Mouse (Mus musculus) c-Kit-positive CD71-positive TER-119-positive erythroid progenitor cells, embryonic 14.5 days (primary cell): ENCODE data around the gene Rai1.

Source experiments
- DNase-seq: peaks from one replicate; pipeline ENCODE4 v3.0.0-alpha.2; 2013; ENCODE audit warnings: low spot score

Rai1 gene

GRCm38 (mm10) chr11:60104810-60105592 is at the start of gene Rai1:
Rai1 (plus strand) TSS chr11:60105013.
- DNase-seq, result peak; percentile 77

- no peak for DNase-seq
These were observed 48.3 kb upstream of the Rai1 start for GRCm38 (mm10) chr11:60056520-60056919.

- DNase-seq, result no peak
These were observed 46.8 kb upstream of the Rai1 start for GRCm38 (mm10) chr11:60057987-60058386.

- no peak for DNase-seq
These were observed 46.4 kb upstream of the Rai1 start for GRCm38 (mm10) chr11:60058441-60058840.

GRCm38 (mm10) chr11:60060026-60060425 is 44.8 kb upstream of the Rai1 start:
- DNase-seq, result no peak

- no peak for DNase-seq
These were observed 43.3 kb upstream of the Rai1 start for GRCm38 (mm10) chr11:60061504-60062006.

GRCm38 (mm10) chr11:60065267-60065666 is 39.5 kb upstream of the Rai1 start:
- DNase-seq, result no peak

- no peak for DNase-seq
These were observed 37.2 kb upstream of the Rai1 start for GRCm38 (mm10) chr11:60067646-60068045.

- no peak for DNase-seq
These were observed 36.2 kb upstream of the Rai1 start for GRCm38 (mm10) chr11:60068631-60069030.

GRCm38 (mm10) chr11:60070599-60070998 is 34.2 kb upstream of the Rai1 start:
- DNase-seq, result peak; percentile 32

- DNase-seq, result no peak
These were observed 33.6 kb upstream of the Rai1 start for GRCm38 (mm10) chr11:60071221-60071620.

- no peak for DNase-seq
These were observed 31.7 kb upstream of the Rai1 start for GRCm38 (mm10) chr11:60073121-60073520.

- DNase-seq, result no peak
These were observed 30.8 kb upstream of the Rai1 start for GRCm38 (mm10) chr11:60073936-60074502.

GRCm38 (mm10) chr11:60076183-60076582 is 28.6 kb upstream of the Rai1 start:
- DNase-seq, result no peak

- DNase-seq, result peak; percentile 76
These were observed 28.0 kb upstream of the Rai1 start for GRCm38 (mm10) chr11:60076790-60077189.

- DNase-seq, result peak; percentile 69
These were observed 20.2 kb upstream of the Rai1 start for GRCm38 (mm10) chr11:60084589-60084988.

- DNase-seq, result no peak
These were observed 18.1 kb upstream of the Rai1 start for GRCm38 (mm10) chr11:60086676-60087075.

- DNase-seq, result no peak
These were observed 15.9 kb upstream of the Rai1 start for GRCm38 (mm10) chr11:60088947-60089346.

- peak; percentile 57 for DNase-seq
These were observed 14.0 kb upstream of the Rai1 start for GRCm38 (mm10) chr11:60090696-60091421.

- DNase-seq, result no peak
These were observed 13.4 kb upstream of the Rai1 start for GRCm38 (mm10) chr11:60091422-60091761.

GRCm38 (mm10) chr11:60093227-60093626 is 11.6 kb upstream of the Rai1 start:
- DNase-seq, result no peak

- no peak for DNase-seq
These were observed 10.7 kb upstream of the Rai1 start for GRCm38 (mm10) chr11:60093984-60094587.
